Mouse (Mus musculus) heart, adult 2 months (tissue): ENCODE data around the gene Cygb. TPM values are rescaled to one million over a fixed set of nuclear protein-coding genes. Genes with fewer than 3 reads are reported as not detected.

ENCODE experiments used
- DNase-seq, 2 experiments: peaks; one replicate each; pipeline ENCODE4 v3.0.0; 2021
- H3K27ac ChIP-seq: fragments of 200-600 bp; 2 replicates; pipeline ENCODE4 v1.8.1; 2022
- H3K27me3 ChIP-seq: fragments of 200-500 bp; 2 replicates; pipeline ENCODE4 v1.6.1; 2012; ENCODE audit warnings: mild to moderate bottlenecking, low read length, inconsistent platforms, mixed read lengths; ENCODE audit not compliant: control insufficient read depth, insufficient read depth
- H3K36me3 ChIP-seq: fragments of 200-500 bp; 2 replicates; pipeline ENCODE4 v1.6.1; 2012; ENCODE audit warnings: low read length, inconsistent platforms; ENCODE audit not compliant: control insufficient read depth, insufficient read depth
- H3K4me1 ChIP-seq: fragments of 200-500 bp; 2 replicates; pipeline ENCODE4 v1.6.1; 2011; ENCODE audit warnings: low read length; ENCODE audit not compliant: control insufficient read depth, insufficient read depth
- H3K4me3 ChIP-seq: fragments of 200-600 bp; 2 replicates; pipeline ENCODE4 v1.8.1; 2022
- H3K79me2 ChIP-seq: fragments of 200-500 bp; replicated peaks from 2 replicates; pipeline ENCODE4 v1.6.1; 2012; ENCODE audit warnings: mild to moderate bottlenecking, inconsistent platforms, low read length, moderate library complexity, mixed read lengths; ENCODE audit not compliant: control insufficient read depth, insufficient read depth
- H3K9ac ChIP-seq: fragments of 200-500 bp; 2 replicates; pipeline ENCODE4 v1.6.1; 2012; ENCODE audit warnings: low read depth, mild to moderate bottlenecking, control low read depth, inconsistent platforms, low read length, mixed read lengths
- CTCF ChIP-seq: fragments of 200-600 bp; IDR thresholded peaks from 2 replicates; pipeline ENCODE4 v1.8.1; 2022; ENCODE audit warnings: antibody characterized with exemption, mild to moderate bottlenecking, moderate library complexity
- EP300 ChIP-seq: fragments of 200-500 bp; IDR thresholded peaks from 2 replicates; pipeline ENCODE4 v1.6.1; 2011; ENCODE audit warnings: low read depth, low read length, control low read depth; ENCODE audit not compliant: insufficient read depth
- POLR2A ChIP-seq: fragments of 200-500 bp; IDR thresholded peaks from 2 replicates; pipeline ENCODE4 v1.6.1; 2011; ENCODE audit warnings: mild to moderate bottlenecking, low read depth, low read length, control low read depth; ENCODE audit not compliant: insufficient read depth
- WGBS: fragments of 180-500 bp; shearing (Covaris S2); methylation state at CpG from one replicate; pipeline ENCODE4 v1.1.7; 2018; 5-methylcytosine and 5-hydroxymethylcytosine counted together
- intact Hi-C: fragments of 180-260 bp; cut with DNase I; formaldehyde crosslinking; loops from one replicate; pipeline ENCODE4 v1.15.1; 2025
- long read RNA-seq: library from polyadenylated mRNA; stranded (forward); transcript quantifications from one replicate; pipeline ENCODE4 v2.0.0, GENCODE M21; 2021
- polyA plus RNA-seq: library from polyadenylated mRNA; depleted of rRNA; stranded (reverse); fragments of >200 nt; gene quantifications from 2 replicates; pipeline ENCODE4 v1.2.3, GENCODE M21; 2012; rRNA removed
- total RNA-seq, 2 experiments: library from RNA; stranded (reverse); gene quantifications; 2 replicates each; pipeline ENCODE4 v1.2.3; 2021

Cygb gene
- 10 to 100 TPM; 42.5 to 50.3 TPM for total RNA-seq
- polyA plus RNA-seq, result 55.0 and 66.1 TPM in 2 replicates
- long read RNA-seq, transcript Cygb-201 (4 exons, 2,331 nt), result major isoform, 45 of 53 reads
- long read RNA-seq, partial matches to known transcripts, result 0 of 53 reads
- long read RNA-seq, other reads (novel, unspliced or antisense), result 8 of 53 reads

GRCm38 (mm10) chr11:116654255-116654821 lies at the start of gene Cygb:
Gene Cygb, minus strand, starts transcription at chr11:116654313.
- WGBS, result 11% methylated on average over 28 of the region's 28 CpGs
- peaks cover 6% of the 10 kb centered on the region for H3K4me1 ChIP-seq
- peak within 1 kb of the TSS; percentile 59 for H3K4me3 ChIP-seq
- no peaks in the 10 kb centered on the region for H3K36me3 ChIP-seq
- TF ChIP-seq EP300 (no peak), CTCF (no peak), POLR2A (no peak)
- peaks cover 3% of the 10 kb centered on the region; the same call in 1 of the 2 replicates for H3K27me3 ChIP-seq
- peak within 1 kb of the TSS; percentile 94 for H3K9ac ChIP-seq
- intact Hi-C loops, result no loop called here
- H3K79me2 ChIP-seq, result no peaks in the 10 kb centered on the region
- peak within 1 kb of the TSS; percentile 82 for H3K27ac ChIP-seq
- DNase-seq, result peak; percentile 73 to 75

- H3K27me3 ChIP-seq, result no peaks in the 10 kb centered on the region
- H3K27ac ChIP-seq, result no peak overlapping the region
- H3K4me3 ChIP-seq, result no peak overlapping the region
- DNase-seq, result no peak
- no peak overlapping the region for H3K9ac ChIP-seq
- H3K79me2 ChIP-seq, result no peaks in the 10 kb centered on the region
- intact Hi-C loops, result no loop called here
- TF ChIP-seq CTCF (no peak), EP300 (no peak), POLR2A (no peak)
- H3K36me3 ChIP-seq, result no peaks in the 10 kb centered on the region
- no peaks in the 10 kb centered on the region for H3K4me1 ChIP-seq
- 44% methylated on average over 5 of the region's 5 CpGs for WGBS
Measured at GRCm38 (mm10) chr11:116701377-116701841, 47.3 kb upstream of the Cygb start.

GRCm38 (mm10) chr11:116697521-116697920 lies 43.4 kb upstream of the Cygb start:
- DNase-seq, result no peak
- Histone ChIP-seq H3K79me2 (no peaks in the 10 kb centered on the region), H3K27me3 (no peaks in the 10 kb centered on the region), H3K4me1 (peaks cover 3% of the 10 kb centered on the region), H3K9ac (no peak overlapping the region), H3K27ac (no peak overlapping the region), H3K4me3 (no peak overlapping the region), H3K36me3 (no peaks in the 10 kb centered on the region)
- TF ChIP-seq CTCF, result no peak
- no peak for TF ChIP-seq POLR2A
- no peak for TF ChIP-seq EP300
- intact Hi-C loops, result loop anchor here (5.0 kb wide), 1 partner anchor 110 kb away; no protein-coding TSS in a partner anchor
- WGBS, result 75% methylated on average over 9 of the region's 9 CpGs

- DNase-seq, result no peak
- Histone ChIP-seq H3K27ac (no peak overlapping the region), H3K36me3 (no peaks in the 10 kb centered on the region), H3K4me1 (peaks cover 3% of the 10 kb centered on the region), H3K9ac (no peak overlapping the region), H3K79me2 (no peaks in the 10 kb centered on the region), H3K27me3 (no peaks in the 10 kb centered on the region), H3K4me3 (no peak overlapping the region)
- TF ChIP-seq EP300, result no peak
- no peak for TF ChIP-seq POLR2A
- no peak for TF ChIP-seq CTCF
- intact Hi-C loops, result loop anchor here (5.0 kb wide), 1 partner anchor 111 kb away; no protein-coding TSS in a partner anchor
- WGBS, result 88% methylated on average over 4 of the region's 4 CpGs
Measured at GRCm38 (mm10) chr11:116696426-116696825, 42.3 kb upstream of the Cygb start.

GRCm38 (mm10) chr11:116695194-116695880 lies 41.2 kb upstream of the Cygb start:
- no peak overlapping the region; the same call in 1 of the 2 replicates for H3K4me3 ChIP-seq
- peak overlapping the region; percentile 80 for H3K27ac ChIP-seq
- H3K36me3 ChIP-seq, result no peaks in the 10 kb centered on the region
- H3K9ac ChIP-seq, result no peak overlapping the region
- H3K27me3 ChIP-seq, result no peaks in the 10 kb centered on the region
- intact Hi-C loops, result loop anchor here (5.0 kb wide), 1 partner anchor 112 kb away; no protein-coding TSS in a partner anchor
- H3K4me1 ChIP-seq, result peaks cover 3% of the 10 kb centered on the region
- TF ChIP-seq CTCF, result no peak
- TF ChIP-seq EP300, result no peak
- no peak for TF ChIP-seq POLR2A
- 35% methylated on average over 23 of the region's 23 CpGs for WGBS
- no peaks in the 10 kb centered on the region for H3K79me2 ChIP-seq
- peak in 1 of 2 experiments; percentile 41 for DNase-seq
